Mouse (Mus musculus) embryo, embryonic 10.5 days (tissue): ENCODE results near the gene Unc93a2.
"Not testable (repeated sequence)": the region's sequence is repeated elsewhere in the genome, so short reads cannot be mapped to it uniquely, and the experiment has no call there.

Experiments
- DNase-seq: peaks from one replicate; pipeline ENCODE4 v3.0.0-alpha.2; 2015; ENCODE audit warnings: low spot score

Gene Unc93a2

GRCm38 (mm10) chr17:7371879-7372278 lies 13.4 kb downstream of the Unc93a2 start, which contains the start of gene Gm49630:
Gene Gm49630, minus strand, starts transcription at chr17:7371979.
- not testable (repeated sequence) for DNase-seq

- not testable (repeated sequence) for DNase-seq
Measured at GRCm38 (mm10) chr17:7369401-7369800, 15.9 kb downstream of the Unc93a2 start.

- DNase-seq = not testable (repeated sequence)
Measured at GRCm38 (mm10) chr17:7366676-7367374, 18.4 kb downstream of the Unc93a2 start.

- not testable (repeated sequence) for DNase-seq
Measured at GRCm38 (mm10) chr17:7366265-7366664, 19.0 kb downstream of the Unc93a2 start.

GRCm38 (mm10) chr17:7365615-7366014 lies 19.6 kb downstream of the Unc93a2 start:
- DNase-seq = not testable (repeated sequence)

GRCm38 (mm10) chr17:7360749-7361465 lies 24.4 kb downstream of the Unc93a2 start:
- not testable (repeated sequence) for DNase-seq

GRCm38 (mm10) chr17:7359806-7360205 lies 25.5 kb downstream of the Unc93a2 start:
- not testable (repeated sequence) for DNase-seq

- not testable (repeated sequence) for DNase-seq
Measured at GRCm38 (mm10) chr17:7352596-7352995, 32.7 kb downstream of the Unc93a2 start, which contains the start of gene Ttll2. Gene Ttll2, minus strand, starts transcription at chr17:7352696.

GRCm38 (mm10) chr17:7348765-7349164 lies 36.5 kb downstream of the Unc93a2 start:
- not testable (repeated sequence) for DNase-seq

- DNase-seq = not testable (repeated sequence)
Measured at GRCm38 (mm10) chr17:7337381-7337780, 47.9 kb downstream of the Unc93a2 start.

- DNase-seq = not testable (repeated sequence)
Measured at GRCm38 (mm10) chr17:7332745-7333144, 52.5 kb downstream of the Unc93a2 start.

- not testable (repeated sequence) for DNase-seq
Measured at GRCm38 (mm10) chr17:7326415-7326814, 58.8 kb downstream of the Unc93a2 start.

- DNase-seq = not testable (repeated sequence)
Measured at GRCm38 (mm10) chr17:7324346-7324745, 60.9 kb downstream of the Unc93a2 start, which contains the start of gene Tcp10a. Gene Tcp10a, plus strand, starts transcription at chr17:7324646.

GRCm38 (mm10) chr17:7319789-7320188 lies 65.5 kb downstream of the Unc93a2 start:
- not testable (repeated sequence) for DNase-seq

- not testable (repeated sequence) for DNase-seq
Measured at GRCm38 (mm10) chr17:7315693-7316382, 69.4 kb downstream of the Unc93a2 start.
